Mouse (Mus musculus): ENCODE results near the gene Car4. TPM values are rescaled to one million over a fixed set of nuclear protein-coding genes. Genes with fewer than 3 reads are reported as not detected.

Gene Car4
- polyA plus RNA-seq, 1 experiment from 2014 or later, result not detected

- no peak overlapping the region for H3K27ac ChIP-seq (ENCODE audit: low read depth)
- H3K4me3 ChIP-seq (ENCODE audit: low read depth, low read length), result no peak overlapping the region
- peaks cover 3% of the 10 kb centered on the region; the same call in 1 of the 2 replicates for H3K36me3 ChIP-seq (replicated peaks; ENCODE audit: insufficient read depth, low read length)
- H3K4me1 ChIP-seq (ENCODE audit: insufficient read depth), result peaks cover 16% of the 10 kb centered on the region
- H3K27me3 ChIP-seq (ENCODE audit: insufficient read depth, low read length), result no peaks in the 10 kb centered on the region
- peak; percentile 97 for TF ChIP-seq CTCF (IDR thresholded peaks at IDR 0.05; ENCODE audit: low read depth)
- no peak for TF ChIP-seq EP300 (IDR thresholded peaks at IDR 0.05; ENCODE audit: low read depth)
- WGBS (ENCODE audit: insufficient replicate concordance), result 7% methylated on average over 16 of the region's 16 CpGs
- no peak overlapping the region for H3K9ac ChIP-seq (replicated peaks)
- peak overlapping the region; percentile 58 for H3K4me2 ChIP-seq (ENCODE audit: low read depth, low read length)
- no peaks in the 10 kb centered on the region for H3K9me3 ChIP-seq (ENCODE audit: low read length)
- ATAC-seq (peak; percentile 78), DNase-seq (peak; percentile 93)
Observed at GRCm38 (mm10) chr11:84918425-84918824, 39.2 kb upstream of the Car4 start.

GRCm38 (mm10) chr11:84919276-84919675 is 38.3 kb upstream of the Car4 start:
- peak; percentile 61 for DNase-seq
- no peak for TF ChIP-seq EP300 (IDR thresholded peaks at IDR 0.05; ENCODE audit: low read depth)
- TF ChIP-seq CTCF (IDR thresholded peaks at IDR 0.05; ENCODE audit: low read depth), result peak; percentile 70
- no peak overlapping the region for H3K4me3 ChIP-seq (ENCODE audit: low read depth, low read length)
- no peak overlapping the region for H3K27ac ChIP-seq (ENCODE audit: low read depth)
- no peaks in the 10 kb centered on the region for H3K9me3 ChIP-seq (ENCODE audit: low read length)
- 36% methylated on average over 3 of the region's 3 CpGs for WGBS (ENCODE audit: insufficient replicate concordance)
- no peak overlapping the region for H3K4me2 ChIP-seq (ENCODE audit: low read depth, low read length)
- H3K36me3 ChIP-seq (replicated peaks; ENCODE audit: insufficient read depth, low read length), result no peaks in the 10 kb centered on the region
- 0 out of 2 replicates have a peak, but pooled peaks have one; percentile 18 for ATAC-seq
- H3K9ac ChIP-seq (replicated peaks), result no peak overlapping the region
- H3K4me1 ChIP-seq (ENCODE audit: insufficient read depth), result peaks cover 16% of the 10 kb centered on the region
- no peaks in the 10 kb centered on the region for H3K27me3 ChIP-seq (ENCODE audit: insufficient read depth, low read length)

- no peak for ATAC-seq
- Histone ChIP-seq H3K4me3 (ENCODE audit: low read depth, low read length) (no peak overlapping the region), H3K27ac (ENCODE audit: low read depth) (no peak overlapping the region), H3K9me3 (ENCODE audit: low read length) (no peaks in the 10 kb centered on the region), H3K4me1 (ENCODE audit: insufficient read depth) (peaks cover 12% of the 10 kb centered on the region), H3K4me2 (ENCODE audit: low read depth, low read length) (no peak overlapping the region), H3K9ac (replicated peaks) (no peak overlapping the region), H3K36me3 (replicated peaks; ENCODE audit: insufficient read depth, low read length) (no peaks in the 10 kb centered on the region), H3K27me3 (ENCODE audit: insufficient read depth, low read length) (no peaks in the 10 kb centered on the region)
- WGBS (ENCODE audit: insufficient replicate concordance), result 55% methylated on average over 7 of the region's 7 CpGs
- DNase-seq, result no peak
- TF ChIP-seq CTCF (IDR thresholded peaks at IDR 0.05; ENCODE audit: low read depth) (no peak), EP300 (IDR thresholded peaks at IDR 0.05; ENCODE audit: low read depth) (no peak)
Observed at GRCm38 (mm10) chr11:84919951-84920350, 37.6 kb upstream of the Car4 start.

- H3K4me3 ChIP-seq (ENCODE audit: low read depth, low read length), result no peak overlapping the region
- no peaks in the 10 kb centered on the region for H3K9me3 ChIP-seq (ENCODE audit: low read length)
- no peak for ATAC-seq
- H3K36me3 ChIP-seq (replicated peaks; ENCODE audit: insufficient read depth, low read length), result no peaks in the 10 kb centered on the region
- DNase-seq, result no peak
- H3K4me1 ChIP-seq (ENCODE audit: insufficient read depth), result peaks cover 7% of the 10 kb centered on the region; the same call in 1 of the 2 replicates
- H3K9ac ChIP-seq (replicated peaks), result no peak overlapping the region
- no peak overlapping the region for H3K4me2 ChIP-seq (ENCODE audit: low read depth, low read length)
- no peak overlapping the region for H3K27ac ChIP-seq (ENCODE audit: low read depth)
- TF ChIP-seq EP300 (IDR thresholded peaks at IDR 0.05; ENCODE audit: low read depth) (no peak), CTCF (IDR thresholded peaks at IDR 0.05; ENCODE audit: low read depth) (no peak)
- WGBS (ENCODE audit: insufficient replicate concordance), result 80% methylated on average over 8 of the region's 8 CpGs
- no peaks in the 10 kb centered on the region for H3K27me3 ChIP-seq (ENCODE audit: insufficient read depth, low read length)
Observed at GRCm38 (mm10) chr11:84920981-84921380, 36.6 kb upstream of the Car4 start.

GRCm38 (mm10) chr11:84932261-84932660 is 25.3 kb upstream of the Car4 start:
- DNase-seq (no peak), ATAC-seq (no peak)
- H3K4me2 ChIP-seq (ENCODE audit: low read depth, low read length), result no peak overlapping the region
- H3K27ac ChIP-seq (ENCODE audit: low read depth), result no peak overlapping the region
- no peak overlapping the region for H3K9ac ChIP-seq (replicated peaks)
- H3K4me1 ChIP-seq (ENCODE audit: insufficient read depth), result no peaks in the 10 kb centered on the region
- H3K9me3 ChIP-seq (ENCODE audit: low read length), result no peaks in the 10 kb centered on the region
- no peaks in the 10 kb centered on the region for H3K36me3 ChIP-seq (replicated peaks; ENCODE audit: insufficient read depth, low read length)
- WGBS (ENCODE audit: insufficient replicate concordance), result 19% methylated on average over 6 of the region's 6 CpGs
- TF ChIP-seq EP300 (IDR thresholded peaks at IDR 0.05; ENCODE audit: low read depth) (no peak), CTCF (IDR thresholded peaks at IDR 0.05; ENCODE audit: low read depth) (no peak)
- H3K4me3 ChIP-seq (ENCODE audit: low read depth, low read length), result no peak overlapping the region
- H3K27me3 ChIP-seq (ENCODE audit: insufficient read depth, low read length), result no peaks in the 10 kb centered on the region

- Histone ChIP-seq H3K4me1 (ENCODE audit: insufficient read depth) (no peaks in the 10 kb centered on the region), H3K9ac (replicated peaks) (no peak overlapping the region), H3K9me3 (ENCODE audit: low read length) (no peaks in the 10 kb centered on the region), H3K4me2 (ENCODE audit: low read depth, low read length) (no peak overlapping the region), H3K4me3 (ENCODE audit: low read depth, low read length) (no peak overlapping the region), H3K27ac (ENCODE audit: low read depth) (no peak overlapping the region), H3K36me3 (replicated peaks; ENCODE audit: insufficient read depth, low read length) (no peaks in the 10 kb centered on the region), H3K27me3 (ENCODE audit: insufficient read depth, low read length) (peaks cover 14% of the 10 kb centered on the region; the same call in 1 of the 2 replicates)
- no peak for DNase-seq
- 61% methylated on average over 8 of the region's 8 CpGs for WGBS (ENCODE audit: insufficient replicate concordance)
- no peak for TF ChIP-seq EP300 (IDR thresholded peaks at IDR 0.05; ENCODE audit: low read depth)
- no peak for ATAC-seq
Observed at GRCm38 (mm10) chr11:84939508-84940053, 18.0 kb upstream of the Car4 start.
